Mouse (Mus musculus) cortical plate, adult 2 months (tissue): ENCODE results near the gene Cntn4.

Experiments used
- CTCF ChIP-seq: fragments of 200-500 bp; IDR thresholded peaks from 2 replicates; pipeline ENCODE4 v1.5.1; 2011; ENCODE audit warnings: mild to moderate bottlenecking, control low read depth, low read length; ENCODE audit not compliant: insufficient read depth; ENCODE audit errors: extremely low read depth
- POLR2A ChIP-seq: fragments of 200-500 bp; IDR thresholded peaks from 2 replicates; pipeline ENCODE4 v1.6.1; 2011; ENCODE audit warnings: mild to moderate bottlenecking, low read length, control low read depth; ENCODE audit not compliant: insufficient read depth; ENCODE audit errors: extremely low read depth

GRCm38 (mm10) chr6:106013018-106013417 is 335.6 kb downstream of the Cntn4 start:
- TF ChIP-seq CTCF, result no peak
- TF ChIP-seq POLR2A, result no peak
